Mouse (Mus musculus): Measurements from ENCODE around the gene Orai1.

DNA sequence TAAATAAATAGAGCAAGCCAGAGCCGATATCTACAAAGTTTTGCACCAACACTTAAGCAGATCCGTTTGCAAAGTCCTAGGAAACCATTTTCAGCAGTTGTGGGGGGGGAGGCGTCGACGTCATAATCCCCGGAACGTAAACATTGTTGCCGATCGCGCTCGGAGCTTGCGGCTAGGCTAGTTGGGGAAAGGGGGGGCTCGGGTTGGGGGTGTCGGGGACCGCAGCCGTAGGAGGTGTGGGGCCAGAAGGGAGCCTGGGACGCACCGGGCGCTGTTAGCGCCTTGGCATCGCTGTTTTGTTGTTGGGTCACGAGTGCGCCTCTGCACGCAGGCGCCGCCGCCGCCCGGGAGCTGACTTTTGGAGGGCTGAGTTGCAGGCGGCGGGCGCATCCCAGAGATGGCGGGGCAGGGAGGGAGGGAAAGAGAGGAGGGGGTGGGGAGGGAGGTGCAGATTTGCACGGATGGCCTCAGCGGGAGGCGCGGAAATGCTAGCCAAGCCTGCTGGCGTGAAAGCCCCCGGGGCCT, 25.8 kb upstream of the Orai1 start:
- TF ChIP-seq POLR2A (IDR thresholded peaks at IDR 0.05; ENCODE audit: control insufficient read depth, low read depth, low read length) (peak; percentile 60; the same call in 1 of the 2 replicates), CTCF (IDR thresholded peaks at IDR 0.05; ENCODE audit: control insufficient read depth, insufficient read depth, insufficient replicate concordance, low read depth, low read length) (no peak)
